Mouse (Mus musculus): ENCODE measurements around the gene A730049H05Rik. TPM values are rescaled to one million over a fixed set of nuclear protein-coding genes. Genes with fewer than 3 reads are reported as not detected.

A730049H05Rik gene
- polyA plus RNA-seq, 1 experiment from 2014 or later = not detected

DNA sequence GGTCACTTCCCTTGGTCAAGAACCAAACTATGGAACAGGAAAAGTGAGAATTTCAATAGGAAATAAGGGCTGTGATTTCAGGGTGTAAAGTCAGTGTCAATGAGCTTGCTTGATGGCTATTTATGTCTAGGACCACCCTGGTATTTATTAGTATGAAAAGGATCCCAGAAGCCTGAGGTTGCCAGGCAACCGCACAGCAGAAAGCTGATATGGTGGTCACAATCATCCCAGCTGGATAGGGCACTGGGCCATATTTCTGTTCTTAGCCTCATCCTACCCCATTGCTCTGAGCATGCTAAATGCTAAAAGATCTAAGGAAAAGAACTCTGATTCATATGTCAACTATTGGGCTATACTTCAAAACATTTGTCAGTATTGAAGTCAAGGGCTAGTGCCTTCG is 14.8 kb downstream of the A730049H05Rik start:
- H3K4me1 ChIP-seq = no peaks in the 10 kb centered on the region
- no peak overlapping the region for H3K9ac ChIP-seq
- no peak for ATAC-seq (ENCODE audit: low FRiP score, low read depth)
- no peak overlapping the region for H3K4me2 ChIP-seq (replicated peaks)
- no peak overlapping the region for H3K27ac ChIP-seq
- no peaks in the 10 kb centered on the region for H3K36me3 ChIP-seq
- H3K9me3 ChIP-seq = no peaks in the 10 kb centered on the region
- no peak overlapping the region for H3K4me3 ChIP-seq
- WGBS = 82% methylated on average over 2 of the region's 2 CpGs
- H3K27me3 ChIP-seq (replicated peaks) = no peaks in the 10 kb centered on the region

DNA sequence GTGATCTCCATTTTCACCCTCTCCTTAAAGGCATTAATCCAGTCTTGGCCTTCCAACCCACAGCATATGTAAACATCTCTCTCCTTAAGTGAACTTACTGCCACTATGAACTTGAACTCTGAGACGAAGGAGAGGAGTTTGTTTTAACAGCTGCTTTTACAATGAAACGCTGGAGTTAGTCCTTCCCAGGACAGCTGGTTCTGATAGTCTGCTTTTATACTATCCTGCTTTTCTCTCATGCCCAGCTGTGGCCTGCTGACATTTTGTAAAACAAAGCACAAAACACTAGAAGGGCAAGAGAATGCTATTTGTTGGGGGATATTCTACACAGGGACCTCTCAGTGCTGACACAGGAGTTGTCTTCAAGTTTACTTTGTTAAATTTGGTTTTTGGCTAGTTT is 25.7 kb downstream of the A730049H05Rik start:
- no peak overlapping the region for H3K9ac ChIP-seq
- no peaks in the 10 kb centered on the region for H3K4me1 ChIP-seq
- H3K4me2 ChIP-seq (replicated peaks) = no peak overlapping the region
- no peak for ATAC-seq (ENCODE audit: low FRiP score, low read depth)
- no peak overlapping the region for H3K4me3 ChIP-seq
- no peaks in the 10 kb centered on the region for H3K27me3 ChIP-seq (replicated peaks)
- H3K36me3 ChIP-seq = no peaks in the 10 kb centered on the region
- H3K9me3 ChIP-seq = no peaks in the 10 kb centered on the region
- H3K27ac ChIP-seq = no peak overlapping the region
- 25% methylated on average over 2 of the region's 2 CpGs for WGBS

DNA sequence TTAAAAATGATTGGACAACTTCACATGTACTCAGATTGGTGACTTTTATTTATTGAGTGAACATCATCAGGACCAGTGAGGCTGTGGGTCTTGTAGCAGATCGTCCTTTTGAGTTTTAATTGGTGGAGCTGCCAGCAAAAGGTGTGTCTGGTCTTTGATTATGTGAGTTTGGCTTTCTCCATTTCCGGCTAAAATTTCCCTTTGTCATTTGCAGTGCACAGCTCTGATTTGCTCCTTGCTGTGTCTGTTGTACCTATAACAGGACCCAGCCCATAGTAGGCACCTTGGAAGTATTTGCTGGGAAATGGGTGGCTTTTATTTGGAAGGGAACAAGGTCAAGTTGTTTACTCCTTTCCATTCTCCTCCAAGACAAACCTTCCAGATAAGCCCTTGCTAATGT is 27.2 kb downstream of the A730049H05Rik start:
- Histone ChIP-seq H3K4me3 (no peak overlapping the region), H3K27me3 (replicated peaks) (no peaks in the 10 kb centered on the region), H3K9me3 (no peaks in the 10 kb centered on the region), H3K36me3 (no peaks in the 10 kb centered on the region), H3K27ac (no peak overlapping the region), H3K4me1 (no peaks in the 10 kb centered on the region), H3K9ac (no peak overlapping the region), H3K4me2 (replicated peaks) (no peak overlapping the region)
- no peak for ATAC-seq (ENCODE audit: low FRiP score, low read depth)
- 89% methylated on average over 2 of the region's 2 CpGs for WGBS

DNA sequence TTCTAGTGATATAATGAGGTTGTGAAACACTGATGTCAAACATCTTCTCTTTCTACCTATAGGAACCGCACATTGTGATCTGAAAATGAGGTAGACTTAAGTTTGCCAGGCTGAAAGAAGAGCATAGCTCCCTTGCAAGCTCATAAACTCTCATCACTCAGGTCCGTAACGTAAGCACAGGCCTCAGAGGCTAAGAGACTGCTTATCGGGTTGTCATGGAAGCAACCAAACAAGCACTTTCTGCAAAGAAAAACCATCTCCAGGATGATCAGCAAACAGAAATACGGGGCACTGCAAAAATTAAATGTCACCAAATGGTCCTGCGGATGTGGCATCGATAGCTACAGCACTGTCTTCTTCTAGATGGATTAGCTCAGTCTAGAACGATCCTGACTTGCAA is 29.6 kb downstream of the A730049H05Rik start:
- ATAC-seq (ENCODE audit: low FRiP score, low read depth) = no peak

DNA sequence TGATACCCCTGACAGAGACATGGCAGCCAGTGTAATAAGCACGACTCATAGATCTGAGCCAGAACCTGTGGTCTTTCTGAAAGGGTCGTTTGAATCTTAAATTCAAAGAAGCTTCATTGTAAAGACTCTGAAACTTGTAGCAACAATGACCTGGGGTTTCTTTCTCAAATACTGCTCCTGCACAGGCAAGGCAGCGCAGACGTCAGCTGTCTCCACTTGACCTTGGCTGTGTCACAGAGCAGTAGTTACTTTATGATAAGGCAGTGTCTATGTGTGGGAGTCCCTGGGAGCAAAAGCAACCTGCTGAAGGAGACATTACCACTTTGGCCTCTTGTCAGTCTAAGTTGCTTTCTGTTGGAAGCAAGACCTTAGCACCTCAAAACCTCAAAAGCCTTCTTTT is 30.3 kb downstream of the A730049H05Rik start:
- Histone ChIP-seq H3K4me3 (no peak overlapping the region), H3K9ac (no peak overlapping the region), H3K4me1 (no peaks in the 10 kb centered on the region), H3K9me3 (no peaks in the 10 kb centered on the region), H3K36me3 (no peaks in the 10 kb centered on the region), H3K27ac (no peak overlapping the region), H3K4me2 (replicated peaks) (no peak overlapping the region), H3K27me3 (replicated peaks) (no peaks in the 10 kb centered on the region)
- ATAC-seq (ENCODE audit: low FRiP score, low read depth) = no peak
- 60% methylated on average over 4 of the region's 4 CpGs for WGBS

More for the DNA sequence above, 29.6 kb downstream of the A730049H05Rik start:
- 89% methylated on average over 8 of the region's 8 CpGs for WGBS
- Histone ChIP-seq H3K27ac (no peak overlapping the region), H3K4me1 (no peaks in the 10 kb centered on the region), H3K36me3 (no peaks in the 10 kb centered on the region), H3K9ac (no peak overlapping the region), H3K27me3 (replicated peaks) (no peaks in the 10 kb centered on the region), H3K4me3 (no peak overlapping the region), H3K4me2 (replicated peaks) (no peak overlapping the region), H3K9me3 (no peaks in the 10 kb centered on the region)

DNA sequence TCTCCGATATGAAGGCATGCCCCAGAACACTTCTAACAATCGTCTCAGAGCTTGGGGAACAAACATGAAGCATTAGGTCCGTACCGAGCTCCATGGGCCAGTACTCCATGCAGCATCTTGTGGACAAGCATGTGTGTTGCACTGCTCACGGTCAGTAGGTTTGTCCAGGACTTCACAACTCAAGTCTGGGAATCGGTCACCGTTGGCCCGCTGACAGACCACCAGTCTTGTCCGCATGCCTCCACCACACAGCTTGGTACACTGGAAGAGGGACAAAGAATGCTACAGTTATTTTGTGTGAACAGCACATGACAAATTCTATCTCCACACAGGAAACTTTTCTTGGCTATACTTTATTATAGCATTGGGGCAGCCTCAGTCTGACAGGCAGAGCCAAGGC is 32.9 kb downstream of the A730049H05Rik start:
- no peaks in the 10 kb centered on the region for H3K36me3 ChIP-seq
- H3K4me1 ChIP-seq = no peaks in the 10 kb centered on the region
- WGBS = 94% methylated on average over 9 of the region's 9 CpGs
- H3K9ac ChIP-seq = no peak overlapping the region
- H3K27ac ChIP-seq = no peak overlapping the region
- H3K9me3 ChIP-seq = no peaks in the 10 kb centered on the region
- H3K4me3 ChIP-seq = no peak overlapping the region
- H3K27me3 ChIP-seq (replicated peaks) = no peaks in the 10 kb centered on the region
- no peak for ATAC-seq (ENCODE audit: low FRiP score, low read depth)
- H3K4me2 ChIP-seq (replicated peaks) = no peak overlapping the region

- Histone ChIP-seq H3K4me2 (replicated peaks) (no peak overlapping the region), H3K4me1 (no peaks in the 10 kb centered on the region), H3K27ac (no peak overlapping the region), H3K36me3 (no peaks in the 10 kb centered on the region), H3K9me3 (no peaks in the 10 kb centered on the region), H3K4me3 (no peak overlapping the region), H3K27me3 (replicated peaks) (no peaks in the 10 kb centered on the region), H3K9ac (no peak overlapping the region)
- ATAC-seq (ENCODE audit: low FRiP score, low read depth) = no peak
- WGBS = 38% methylated on average over 5 of the region's 5 CpGs
These were observed 34.0 kb downstream of the A730049H05Rik start for GRCm38 (mm10) chr6:92850250-92850649.

DNA sequence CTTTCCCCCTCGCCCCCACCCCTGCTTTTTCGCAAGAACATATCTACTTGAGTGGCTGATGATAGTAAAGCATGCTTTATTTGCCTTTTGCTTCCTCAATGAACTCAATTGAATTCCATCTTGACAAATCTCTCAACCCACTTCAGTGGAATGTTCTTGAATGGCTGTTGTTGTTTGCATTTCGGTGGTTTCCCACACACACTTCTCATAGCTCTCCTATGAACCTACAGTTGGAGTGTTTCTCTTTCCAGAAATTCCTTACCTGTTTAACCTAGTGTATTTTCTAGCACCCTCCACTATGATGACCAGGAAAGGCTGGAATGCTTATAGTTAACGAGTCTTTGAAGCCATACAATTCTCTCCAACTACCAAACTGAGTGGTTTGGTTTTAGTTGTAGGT is 38.6 kb downstream of the A730049H05Rik start:
- 89% methylated on average over 4 of the region's 4 CpGs for WGBS
- no peak for ATAC-seq (ENCODE audit: low FRiP score, low read depth)
- Histone ChIP-seq H3K27me3 (replicated peaks) (no peaks in the 10 kb centered on the region), H3K4me3 (no peak overlapping the region), H3K9me3 (no peaks in the 10 kb centered on the region), H3K36me3 (no peaks in the 10 kb centered on the region), H3K27ac (no peak overlapping the region), H3K4me1 (no peaks in the 10 kb centered on the region), H3K9ac (no peak overlapping the region), H3K4me2 (replicated peaks) (no peak overlapping the region)

GRCm38 (mm10) chr6:92857761-92858160 is 41.5 kb downstream of the A730049H05Rik start:
- Histone ChIP-seq H3K4me2 (replicated peaks) (no peak overlapping the region), H3K4me1 (no peaks in the 10 kb centered on the region), H3K9me3 (no peaks in the 10 kb centered on the region), H3K27ac (no peak overlapping the region), H3K27me3 (replicated peaks) (no peaks in the 10 kb centered on the region), H3K4me3 (no peak overlapping the region), H3K36me3 (no peaks in the 10 kb centered on the region), H3K9ac (no peak overlapping the region)
- no peak for ATAC-seq (ENCODE audit: low FRiP score, low read depth)
- WGBS = 90% methylated on average over 13 of the region's 13 CpGs

DNA sequence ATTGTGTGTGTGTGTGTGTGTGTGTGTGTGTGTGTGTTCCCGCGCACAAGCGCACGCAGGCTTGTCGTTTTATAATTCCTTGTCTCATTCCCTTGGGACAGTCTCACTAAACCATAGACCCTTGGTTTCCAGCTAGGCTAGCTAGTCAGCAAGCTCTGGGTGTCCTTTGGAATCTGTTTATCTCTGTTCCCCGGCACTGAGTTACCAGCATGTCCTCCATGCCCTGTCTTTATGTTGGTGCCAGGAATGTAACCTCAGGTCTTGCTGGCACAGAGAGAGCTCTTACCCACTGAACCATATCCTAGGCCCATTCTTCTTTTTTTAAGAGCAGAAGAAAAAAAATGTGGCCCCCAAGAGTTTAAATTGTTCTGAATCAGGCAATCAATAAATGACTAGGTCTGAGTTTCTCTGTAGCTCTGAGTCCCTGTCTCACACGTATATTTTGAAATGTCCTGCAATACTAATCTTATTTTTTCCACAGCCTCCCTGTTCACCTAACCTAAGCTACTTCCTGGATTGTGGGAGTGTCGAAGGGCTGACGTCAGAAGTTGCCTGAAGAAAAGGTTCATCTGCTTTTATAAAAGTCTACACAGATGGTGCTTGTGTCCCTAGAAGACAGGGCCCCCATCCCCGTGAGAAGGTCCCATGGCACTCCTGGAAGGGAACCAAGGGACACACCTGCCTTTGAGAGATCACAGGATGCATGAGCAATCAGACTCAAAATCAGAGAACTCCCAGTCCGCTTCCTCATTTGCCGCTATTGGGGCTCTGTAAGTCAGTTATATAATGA is 42.6 kb downstream of the A730049H05Rik start:
- H3K36me3 ChIP-seq = no peaks in the 10 kb centered on the region
- ATAC-seq (ENCODE audit: low FRiP score, low read depth) = no peak
- no peak overlapping the region for H3K4me3 ChIP-seq
- no peaks in the 10 kb centered on the region for H3K9me3 ChIP-seq
- H3K9ac ChIP-seq = no peak overlapping the region
- 91% methylated on average over 12 of the region's 12 CpGs for WGBS
- H3K27ac ChIP-seq = no peak overlapping the region
- H3K27me3 ChIP-seq (replicated peaks) = no peaks in the 10 kb centered on the region
- no peaks in the 10 kb centered on the region for H3K4me1 ChIP-seq
- no peak overlapping the region for H3K4me2 ChIP-seq (replicated peaks)

GRCm38 (mm10) chr6:92860285-92860912 is 44.1 kb downstream of the A730049H05Rik start:
- ATAC-seq (ENCODE audit: low FRiP score, low read depth) = no peak
- no peaks in the 10 kb centered on the region for H3K9me3 ChIP-seq
- no peak overlapping the region for H3K4me3 ChIP-seq
- no peaks in the 10 kb centered on the region for H3K4me1 ChIP-seq
- no peak overlapping the region for H3K4me2 ChIP-seq (replicated peaks)
- no peak overlapping the region for H3K9ac ChIP-seq
- no peaks in the 10 kb centered on the region for H3K36me3 ChIP-seq
- no peaks in the 10 kb centered on the region for H3K27me3 ChIP-seq (replicated peaks)
- no peak overlapping the region for H3K27ac ChIP-seq
- 81% methylated on average over 5 of the region's 5 CpGs for WGBS

DNA sequence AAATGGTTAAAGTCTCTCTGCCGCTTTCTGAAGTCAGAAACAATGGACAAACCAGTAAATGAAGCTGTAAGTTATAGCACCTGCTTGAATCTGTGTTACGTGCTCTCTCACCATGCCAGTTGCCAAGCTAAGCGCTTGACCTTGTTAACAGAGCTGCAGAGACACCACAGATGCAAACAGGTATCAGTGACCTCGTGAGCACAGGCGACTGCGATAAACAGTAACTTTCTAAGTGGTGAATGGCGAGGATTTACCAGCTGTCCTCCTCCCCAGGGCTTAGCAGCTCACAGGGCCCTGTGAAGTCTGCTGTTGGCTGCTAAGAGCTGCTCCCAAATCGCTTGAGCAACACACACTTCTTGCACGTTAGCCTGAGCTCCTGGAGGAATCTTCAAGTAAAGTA is 46.3 kb downstream of the A730049H05Rik start:
- H3K9me3 ChIP-seq = no peaks in the 10 kb centered on the region
- 77% methylated on average over 9 of the region's 9 CpGs for WGBS
- no peak for ATAC-seq (ENCODE audit: low FRiP score, low read depth)
- no peaks in the 10 kb centered on the region for H3K4me1 ChIP-seq
- no peaks in the 10 kb centered on the region for H3K36me3 ChIP-seq
- H3K9ac ChIP-seq = no peak overlapping the region
- no peak overlapping the region for H3K27ac ChIP-seq
- H3K4me3 ChIP-seq = no peak overlapping the region
- no peaks in the 10 kb centered on the region for H3K27me3 ChIP-seq (replicated peaks)
- H3K4me2 ChIP-seq (replicated peaks) = no peak overlapping the region

DNA sequence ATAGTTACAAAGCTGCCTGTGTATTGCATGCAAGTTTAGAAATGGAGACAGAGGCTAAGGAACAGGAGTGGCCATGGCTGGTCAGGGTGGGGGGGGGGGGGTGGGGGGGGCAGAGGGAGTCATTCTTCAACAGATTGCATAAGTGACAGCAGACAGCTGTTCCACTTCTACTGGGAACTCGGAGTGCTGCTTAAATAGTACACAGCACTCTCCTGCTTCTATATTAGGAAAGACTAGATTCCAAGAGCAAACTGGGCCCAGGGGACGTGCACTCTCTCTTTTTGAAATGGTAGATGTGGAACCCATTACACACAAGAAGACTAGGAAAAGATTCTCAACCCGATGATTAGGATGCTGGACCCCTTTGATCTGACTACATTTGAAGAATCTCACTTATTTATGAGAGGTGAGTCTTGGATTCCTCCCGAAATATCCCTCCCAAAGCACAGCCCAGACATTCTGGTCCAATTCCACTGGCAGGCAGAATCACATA is 52.9 kb downstream of the A730049H05Rik start, which contains the start of gene Gm15737:
Gene Gm15737, plus strand, starts transcription at position 269 of the 493 bp plus-strand sequence.
- H3K27ac ChIP-seq = no peak within 1 kb of the TSS
- H3K27me3 ChIP-seq (replicated peaks) = no peaks in the 10 kb centered on the region
- H3K4me2 ChIP-seq (replicated peaks) = no peak within 1 kb of the TSS
- H3K4me3 ChIP-seq = no peak within 1 kb of the TSS
- H3K9me3 ChIP-seq = no peaks in the 10 kb centered on the region
- H3K4me1 ChIP-seq = peaks cover 9% of the 10 kb centered on the region; the same call in 1 of the 2 replicates
- H3K36me3 ChIP-seq = no peaks in the 10 kb centered on the region
- 68% methylated on average over 4 of the region's 4 CpGs for WGBS
- no peak for ATAC-seq (ENCODE audit: low FRiP score, low read depth)
- no peak within 1 kb of the TSS for H3K9ac ChIP-seq
